Mouse (Mus musculus): ENCODE measurements around the gene Adnp.

DNA sequence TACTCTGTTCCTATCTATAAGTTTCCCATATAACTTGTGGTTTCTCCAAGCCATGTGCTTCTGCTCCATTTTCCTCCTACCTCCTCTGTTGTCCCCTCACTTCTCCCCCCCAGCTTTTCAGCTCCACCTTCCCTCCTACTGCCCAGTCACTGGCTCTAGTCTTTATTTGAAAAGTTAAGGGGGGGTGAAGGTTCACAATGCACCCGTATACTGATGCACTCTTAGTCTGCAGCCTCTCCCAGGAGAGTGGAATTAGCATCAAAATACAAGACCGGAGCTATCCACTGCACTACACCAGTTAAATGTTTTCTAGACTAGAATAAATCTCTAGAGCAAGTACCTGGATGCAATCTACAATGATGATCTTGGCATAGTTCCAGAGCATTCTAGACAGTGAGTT, 11.2 kb downstream of the Adnp start:
- TF ChIP-seq CTCF (IDR thresholded peaks at IDR 0.05; ENCODE audit: low read depth, low read length) (no peak), GATA1 (IDR thresholded peaks at IDR 0.05; ENCODE audit: borderline replicate concordance, low read length) (no peak), GATA2 (IDR thresholded peaks at IDR 0.05; ENCODE audit: borderline replicate concordance, low read depth, low read length) (no peak), POLR2AphosphoS5 (IDR thresholded peaks at IDR 0.05; ENCODE audit: insufficient replicate concordance, low read depth, low read length) (no peak), TAL1 (conservative IDR thresholded peaks at IDR 0.05; ENCODE audit: low read depth, low read length) (no peak)
